34 mouse cellular contexts compared by ENCODE assay signal in genomic region chr4:139156538-139156937, GRCm38 (mm10).
"Had no signal": no experiment of that assay in that cellular context is flagged by ENCODE, and none has a peak within 500 bp of the region (broad histone marks: within the 10 kb centered on the region; RNA-seq: fewer than 3 reads in every experiment).

No protein-coding gene starts in this region.

- H3K4me1 ChIP-seq: heart, embryonic 12.5 days; hindbrain, embryonic 10.5 days; hindbrain, embryonic 12.5 days; hindbrain, embryonic 13.5 days; hindbrain, embryonic 15.5 days; intestine, embryonic 15.5 days; kidney, embryonic 15.5 days had no signal

- H3K27ac ChIP-seq: heart, embryonic 13.5 days; heart, embryonic 15.5 days; hindbrain, embryonic 10.5 days; hindbrain, embryonic 12.5 days; hindbrain, embryonic 13.5 days; hindbrain, embryonic 14.5 days; hindbrain, embryonic 15.5 days; hindbrain, postnatal 0 days; intestine, embryonic 15.5 days; kidney, embryonic 15.5 days; kidney, postnatal 0 days; layer of hippocampus, adult 2 months; left cerebral cortex, adult 2 months had no signal

- H3K4me3 ChIP-seq: heart, embryonic 12.5 days; heart, embryonic 13.5 days; heart, embryonic 15.5 days; hindbrain, embryonic 10.5 days; hindbrain, embryonic 12.5 days; hindbrain, embryonic 13.5 days; hindbrain, embryonic 15.5 days; intestine, embryonic 15.5 days; kidney, embryonic 15.5 days; layer of hippocampus, adult 2 months; left cerebral cortex, adult 2 months had no signal

- DNase-seq: heart, postnatal 10 days; heart, postnatal 14 days; heart, postnatal 36 days; heart, postnatal 4 days; kidney, adult 11 months; kidney, adult 18-20 months; kidney, adult 2 months; kidney, adult 8-10 months; kidney, adult 9 months; kidney, postnatal 10 days; kidney, postnatal 14 days; kidney, postnatal 25 days; kidney, postnatal 36 days; kidney, postnatal 4 days; layer of hippocampus, adult 9-11 months; layer of hippocampus, postnatal 36 days had no signal

- H3K27me3 ChIP-seq: heart, embryonic 12.5 days; heart, embryonic 13.5 days; heart, embryonic 15.5 days; hindbrain, embryonic 12.5 days; hindbrain, embryonic 13.5 days; hindbrain, embryonic 15.5 days; intestine, embryonic 15.5 days; kidney, embryonic 15.5 days had no signal

- ATAC-seq: hindbrain, embryonic 16.5 days; hindbrain, postnatal 0 days; inflammation-experienced regulatory T-cells, adult 6 months; intestine, embryonic 15.5 days; intestine, embryonic 16.5 days; intestine, postnatal 0 days had no signal

- H3K36me3 ChIP-seq: heart, embryonic 12.5 days; heart, embryonic 13.5 days; heart, embryonic 15.5 days; hindbrain, embryonic 10.5 days; hindbrain, embryonic 12.5 days; hindbrain, embryonic 13.5 days; hindbrain, embryonic 15.5 days; intestine, embryonic 15.5 days; kidney, embryonic 15.5 days had no signal

- H3K9me3 ChIP-seq: heart, embryonic 12.5 days; heart, embryonic 13.5 days; heart, embryonic 15.5 days; hindbrain, embryonic 10.5 days; hindbrain, embryonic 12.5 days; hindbrain, embryonic 13.5 days; hindbrain, embryonic 15.5 days; intestine, embryonic 15.5 days; kidney, embryonic 15.5 days had no signal
